Mouse (Mus musculus): ENCODE measurements around the gene Ppp1r12b. TPM values are rescaled to one million over a fixed set of nuclear protein-coding genes. Genes with fewer than 3 reads are reported as not detected.

Ppp1r12b gene
- total and polyA plus RNA-seq, 2 experiments, result 2.2 to 5.0 TPM

DNA sequence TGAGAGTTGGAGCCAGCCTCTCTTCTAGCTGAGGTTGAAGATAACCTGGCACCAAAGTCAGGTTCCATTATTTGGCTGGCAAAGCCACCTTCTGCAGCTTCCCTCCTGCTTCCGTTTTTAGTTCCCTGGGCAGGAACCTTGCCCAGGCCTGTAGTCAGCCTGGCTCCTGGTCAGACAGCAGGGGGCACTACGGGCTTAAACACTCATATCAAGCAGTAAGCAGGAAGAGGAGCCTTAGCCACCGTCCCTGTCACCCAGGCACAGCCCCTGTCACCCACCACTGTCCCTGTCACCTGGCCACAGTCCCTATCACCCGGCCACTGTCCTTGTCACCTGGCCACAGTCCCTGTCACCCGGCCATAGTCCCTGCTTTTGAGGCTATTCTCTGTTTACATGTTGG, 230.5 kb downstream of the Ppp1r12b start:
- Histone ChIP-seq H3K79me2 (ENCODE audit: control insufficient read depth, insufficient read depth, low read length) (no peaks in the 10 kb centered on the region), H3K4me1 (ENCODE audit: control insufficient read depth, insufficient read depth, low read length) (no peaks in the 10 kb centered on the region), H3K27me3 (ENCODE audit: control insufficient read depth, insufficient read depth, low read length) (0 out of 2 replicates have a peak, but pooled peaks cover 3% of the 10 kb centered on the region), H3K9ac (ENCODE audit: low read depth, low read length) (no peak overlapping the region), H3K36me3 (ENCODE audit: control insufficient read depth, insufficient read depth, low read length) (no peaks in the 10 kb centered on the region), H3K27ac (replicated peaks; ENCODE audit: insufficient read depth, low read depth, low read length) (no peak overlapping the region), H3K4me3 (ENCODE audit: insufficient read depth, low read depth, low read length) (no peak overlapping the region)
- TF ChIP-seq CTCF (IDR thresholded peaks at IDR 0.05; ENCODE audit: low read depth, low read length) (peak; percentile 74), POLR2A (IDR thresholded peaks at IDR 0.05; ENCODE audit: extremely low read depth, insufficient read depth, low read length) (no peak)
- peak; percentile 32 for DNase-seq (ENCODE audit: extremely low read depth, low read depth, low spot score)
- WGBS, result 31% methylated on average over 5 of the region's 5 CpGs

DNA sequence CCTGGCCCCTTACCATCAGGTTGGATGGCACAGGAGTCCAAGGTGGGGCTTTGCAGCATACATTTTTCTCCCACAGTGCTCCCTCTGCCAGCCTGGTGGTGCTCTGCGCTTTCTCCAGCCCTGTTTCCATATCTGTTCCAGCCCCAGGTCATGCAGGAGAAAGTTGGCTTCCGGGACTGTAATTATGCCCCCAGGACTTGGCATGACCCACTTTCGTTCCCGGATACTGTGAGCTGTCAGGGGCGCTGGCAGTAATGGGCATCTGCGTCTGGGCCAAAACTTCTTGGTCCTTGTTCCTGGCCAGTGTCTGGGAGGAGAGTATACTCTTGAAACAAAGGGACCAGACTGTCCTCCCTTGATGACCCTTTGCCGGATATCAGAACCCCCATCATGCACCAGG, 232.9 kb downstream of the Ppp1r12b start:
- Histone ChIP-seq H3K36me3 (ENCODE audit: control insufficient read depth, insufficient read depth, low read length) (no peaks in the 10 kb centered on the region), H3K9ac (ENCODE audit: low read depth, low read length) (no peak overlapping the region), H3K79me2 (ENCODE audit: control insufficient read depth, insufficient read depth, low read length) (no peaks in the 10 kb centered on the region), H3K27me3 (ENCODE audit: control insufficient read depth, insufficient read depth, low read length) (0 out of 2 replicates have a peak, but pooled peaks cover 3% of the 10 kb centered on the region), H3K27ac (replicated peaks; ENCODE audit: insufficient read depth, low read depth, low read length) (no peak overlapping the region), H3K4me1 (ENCODE audit: control insufficient read depth, insufficient read depth, low read length) (no peaks in the 10 kb centered on the region), H3K4me3 (ENCODE audit: insufficient read depth, low read depth, low read length) (no peak overlapping the region)
- 91% methylated on average over 7 of the region's 7 CpGs for WGBS
- DNase-seq (ENCODE audit: extremely low read depth, low read depth, low spot score), result no peak
- TF ChIP-seq CTCF (IDR thresholded peaks at IDR 0.05; ENCODE audit: low read depth, low read length) (no peak), POLR2A (IDR thresholded peaks at IDR 0.05; ENCODE audit: extremely low read depth, insufficient read depth, low read length) (no peak)

DNA sequence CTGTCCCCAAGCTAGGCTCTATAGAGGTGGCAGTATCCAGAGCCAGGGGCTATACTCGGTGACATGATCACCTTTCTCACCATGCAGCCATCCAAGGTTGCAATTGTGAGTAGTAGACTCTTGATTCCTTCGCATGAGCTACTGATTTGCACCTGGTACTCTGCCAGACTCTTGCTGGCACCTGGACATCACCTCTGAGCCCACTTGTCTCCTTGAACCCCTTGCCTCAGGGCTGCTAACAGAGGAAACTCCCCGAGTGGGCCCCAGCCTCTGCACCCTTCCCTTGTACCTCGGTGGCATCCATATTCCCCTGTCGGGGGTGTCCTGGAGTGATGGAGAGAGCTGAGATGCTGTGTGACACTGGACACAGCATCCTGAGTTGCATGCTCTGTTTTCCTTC, 234.3 kb downstream of the Ppp1r12b start:
- H3K79me2 ChIP-seq (ENCODE audit: control insufficient read depth, insufficient read depth, low read length), result no peaks in the 10 kb centered on the region
- no peak overlapping the region for H3K27ac ChIP-seq (replicated peaks; ENCODE audit: insufficient read depth, low read depth, low read length)
- TF ChIP-seq CTCF (IDR thresholded peaks at IDR 0.05; ENCODE audit: low read depth, low read length) (no peak), POLR2A (IDR thresholded peaks at IDR 0.05; ENCODE audit: extremely low read depth, insufficient read depth, low read length) (no peak)
- 0 out of 2 replicates have a peak, but pooled peaks cover 2% of the 10 kb centered on the region for H3K27me3 ChIP-seq (ENCODE audit: control insufficient read depth, insufficient read depth, low read length)
- H3K4me3 ChIP-seq (ENCODE audit: insufficient read depth, low read depth, low read length), result no peak overlapping the region
- WGBS, result 80% methylated on average over 5 of the region's 5 CpGs
- no peak for DNase-seq (ENCODE audit: extremely low read depth, low read depth, low spot score)
- H3K4me1 ChIP-seq (ENCODE audit: control insufficient read depth, insufficient read depth, low read length), result no peaks in the 10 kb centered on the region
- no peak overlapping the region for H3K9ac ChIP-seq (ENCODE audit: low read depth, low read length)
- no peaks in the 10 kb centered on the region for H3K36me3 ChIP-seq (ENCODE audit: control insufficient read depth, insufficient read depth, low read length)

DNA sequence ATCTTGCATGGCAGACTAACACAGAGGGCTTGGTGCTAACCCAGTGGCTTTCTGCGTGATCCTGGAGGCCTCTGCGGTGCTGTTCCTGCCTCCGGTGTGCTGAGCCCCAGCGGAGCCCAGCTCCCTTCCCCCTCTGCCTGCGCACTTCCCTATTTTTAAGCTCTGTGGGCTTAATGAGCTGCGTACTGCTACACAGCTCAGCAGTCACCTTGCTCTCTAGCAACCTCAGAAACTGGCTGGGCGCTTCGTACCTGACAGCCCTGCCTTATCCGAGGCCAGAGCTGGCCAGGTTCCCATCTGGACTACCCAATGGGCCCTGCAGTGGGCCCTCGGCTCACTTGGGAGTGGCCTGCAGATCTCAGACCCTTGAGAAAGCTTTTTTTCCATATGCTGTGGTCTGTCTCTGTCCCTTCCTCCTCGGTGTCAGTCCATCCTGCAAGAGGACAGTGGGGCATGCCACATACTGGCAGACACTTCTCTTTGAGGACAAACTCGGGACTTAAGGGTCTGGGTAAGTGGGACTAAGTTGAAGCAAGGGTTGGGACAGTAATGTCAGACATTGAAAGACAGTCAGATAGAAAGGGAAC, 235.9 kb downstream of the Ppp1r12b start:
- H3K27ac ChIP-seq (replicated peaks; ENCODE audit: insufficient read depth, low read depth, low read length), result no peak overlapping the region
- WGBS, result 75% methylated on average over 12 of the region's 12 CpGs
- no peak for DNase-seq (ENCODE audit: extremely low read depth, low read depth, low spot score)
- H3K27me3 ChIP-seq (ENCODE audit: control insufficient read depth, insufficient read depth, low read length), result no peaks in the 10 kb centered on the region
- H3K4me1 ChIP-seq (ENCODE audit: control insufficient read depth, insufficient read depth, low read length), result no peaks in the 10 kb centered on the region
- H3K36me3 ChIP-seq (ENCODE audit: control insufficient read depth, insufficient read depth, low read length), result no peaks in the 10 kb centered on the region
- H3K79me2 ChIP-seq (ENCODE audit: control insufficient read depth, insufficient read depth, low read length), result no peaks in the 10 kb centered on the region
- H3K4me3 ChIP-seq (ENCODE audit: insufficient read depth, low read depth, low read length), result no peak overlapping the region
- no peak for TF ChIP-seq POLR2A (IDR thresholded peaks at IDR 0.05; ENCODE audit: extremely low read depth, insufficient read depth, low read length)
- no peak for TF ChIP-seq CTCF (IDR thresholded peaks at IDR 0.05; ENCODE audit: low read depth, low read length)
- no peak overlapping the region for H3K9ac ChIP-seq (ENCODE audit: low read depth, low read length)

DNA sequence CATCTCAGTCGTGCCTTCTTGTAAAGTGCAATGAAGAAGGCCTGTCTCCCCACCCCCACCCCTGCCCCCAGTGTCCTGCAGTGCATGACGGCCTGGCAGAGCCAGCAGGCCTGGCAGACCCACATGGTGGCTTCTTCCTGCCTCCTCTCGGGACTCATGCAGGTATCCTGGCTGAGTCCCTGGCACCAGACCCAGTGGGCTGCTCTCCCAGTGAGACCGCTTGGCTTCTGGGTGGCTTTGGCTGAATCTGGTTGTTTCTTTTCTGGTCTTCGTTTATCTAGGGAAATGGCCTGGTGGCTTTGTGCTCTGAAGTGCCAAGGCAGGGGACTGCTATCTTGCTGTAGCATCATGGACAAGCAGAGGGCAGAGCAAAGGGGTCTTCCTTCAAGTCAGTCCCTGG, 240.7 kb downstream of the Ppp1r12b start:
- TF ChIP-seq POLR2A (IDR thresholded peaks at IDR 0.05; ENCODE audit: extremely low read depth, insufficient read depth, low read length), result no peak
- no peak for TF ChIP-seq CTCF (IDR thresholded peaks at IDR 0.05; ENCODE audit: low read depth, low read length)
- H3K36me3 ChIP-seq (ENCODE audit: control insufficient read depth, insufficient read depth, low read length), result no peaks in the 10 kb centered on the region
- no peaks in the 10 kb centered on the region for H3K27me3 ChIP-seq (ENCODE audit: control insufficient read depth, insufficient read depth, low read length)
- H3K9ac ChIP-seq (ENCODE audit: low read depth, low read length), result no peak overlapping the region
- H3K4me3 ChIP-seq (ENCODE audit: insufficient read depth, low read depth, low read length), result no peak overlapping the region
- no peaks in the 10 kb centered on the region for H3K79me2 ChIP-seq (ENCODE audit: control insufficient read depth, insufficient read depth, low read length)
- no peak for DNase-seq (ENCODE audit: extremely low read depth, low read depth, low spot score)
- H3K4me1 ChIP-seq (ENCODE audit: control insufficient read depth, insufficient read depth, low read length), result no peaks in the 10 kb centered on the region
- no peak overlapping the region for H3K27ac ChIP-seq (replicated peaks; ENCODE audit: insufficient read depth, low read depth, low read length)
- WGBS, result 59% methylated on average over 5 of the region's 5 CpGs

DNA sequence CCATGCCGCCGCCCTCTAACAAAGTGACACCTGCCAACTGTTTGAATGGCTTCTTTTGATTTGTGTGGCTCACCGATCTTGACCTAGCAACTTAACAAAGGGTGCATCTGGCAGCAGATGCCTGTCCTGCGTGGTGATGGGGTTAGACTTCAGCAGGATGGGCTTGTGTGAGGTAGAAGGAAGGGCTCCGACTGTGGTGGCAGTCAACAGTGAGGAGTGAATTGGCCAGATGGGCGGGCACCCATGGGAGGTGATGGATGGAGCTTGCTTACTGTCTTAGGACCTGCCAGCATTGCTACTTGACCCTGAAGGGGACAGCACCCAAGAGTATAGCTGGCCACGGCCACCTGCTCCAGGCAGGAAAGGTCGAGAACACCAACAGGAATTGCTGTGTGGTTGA, 241.6 kb downstream of the Ppp1r12b start:
- H3K27me3 ChIP-seq (ENCODE audit: control insufficient read depth, insufficient read depth, low read length), result peaks cover 5% of the 10 kb centered on the region

More for the DNA sequence above, 241.6 kb downstream of the Ppp1r12b start:
- no peaks in the 10 kb centered on the region for H3K4me1 ChIP-seq (ENCODE audit: control insufficient read depth, insufficient read depth, low read length)
- H3K4me3 ChIP-seq (ENCODE audit: insufficient read depth, low read depth, low read length), result no peak overlapping the region
- no peak overlapping the region for H3K9ac ChIP-seq (ENCODE audit: low read depth, low read length)
- TF ChIP-seq CTCF (IDR thresholded peaks at IDR 0.05; ENCODE audit: low read depth, low read length) (no peak), POLR2A (IDR thresholded peaks at IDR 0.05; ENCODE audit: extremely low read depth, insufficient read depth, low read length) (no peak)
- no peak overlapping the region for H3K27ac ChIP-seq (replicated peaks; ENCODE audit: insufficient read depth, low read depth, low read length)
- no peaks in the 10 kb centered on the region for H3K79me2 ChIP-seq (ENCODE audit: control insufficient read depth, insufficient read depth, low read length)
- H3K36me3 ChIP-seq (ENCODE audit: control insufficient read depth, insufficient read depth, low read length), result no peaks in the 10 kb centered on the region
- no peak for DNase-seq (ENCODE audit: extremely low read depth, low read depth, low spot score)
- 57% methylated on average over 8 of the region's 8 CpGs for WGBS

Measured in liver, adult 2 months (tissue).